Mouse (Mus musculus) 3134 (cell line): ENCODE results near the gene Spin4.

Experiments
- DNase-seq: peaks from one replicate; pipeline ENCODE4 v3.0.0-alpha.2; 2011; ENCODE audit warnings: low spot score; ENCODE audit not compliant: insufficient read length; ENCODE audit errors: extremely low read depth

Gene Spin4

DNA sequence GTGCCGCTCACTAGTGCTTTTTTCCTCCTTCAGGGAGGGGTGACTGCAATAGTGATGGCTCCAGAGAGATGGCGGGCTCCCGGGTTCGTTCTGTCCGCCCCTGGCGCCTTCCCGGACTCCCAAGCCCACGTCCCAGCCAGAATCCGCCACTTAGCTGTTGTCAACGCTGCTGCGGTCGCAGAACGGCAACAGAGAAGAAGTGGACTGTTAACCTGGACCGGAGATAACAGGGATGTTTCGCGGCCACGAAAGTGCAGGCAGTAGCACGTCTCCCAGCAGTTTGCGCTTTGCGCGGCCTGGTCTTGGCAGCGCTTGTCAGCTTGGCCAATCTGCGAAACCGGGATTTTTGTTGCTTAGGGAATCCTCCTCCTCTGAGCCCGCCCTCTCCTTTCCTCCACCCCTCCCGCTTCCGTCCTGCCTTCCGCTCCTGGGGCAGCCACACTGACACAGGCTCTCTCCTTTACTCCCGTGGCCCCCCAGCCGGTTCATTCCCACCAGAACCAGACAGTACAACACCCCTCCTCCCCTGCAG, at the start of gene Spin4:
Gene Spin4, minus strand, starts transcription at position 322 of the 532 bp plus-strand sequence.
- peak; percentile 87 for DNase-seq

DNA sequence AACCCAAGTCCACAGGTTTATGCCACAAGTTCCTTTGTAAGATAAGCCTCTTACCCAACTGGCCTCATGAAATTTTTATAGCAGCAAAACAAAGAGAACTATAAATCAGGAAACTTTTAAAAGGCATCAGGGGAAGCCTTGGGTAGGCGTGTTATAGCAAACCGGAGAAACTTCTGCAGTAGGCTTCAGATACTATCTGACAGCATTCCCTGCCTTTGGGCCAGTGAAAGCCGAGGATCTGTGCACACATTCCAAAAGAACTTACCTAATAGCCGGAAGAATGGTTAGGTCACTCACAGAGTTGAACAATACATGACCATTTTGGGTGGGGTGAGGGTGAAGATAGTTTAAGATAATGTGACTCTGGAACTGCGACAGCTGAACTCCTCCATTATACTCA, 1.4 kb upstream of the Spin4 start:
- no peak for DNase-seq

DNA sequence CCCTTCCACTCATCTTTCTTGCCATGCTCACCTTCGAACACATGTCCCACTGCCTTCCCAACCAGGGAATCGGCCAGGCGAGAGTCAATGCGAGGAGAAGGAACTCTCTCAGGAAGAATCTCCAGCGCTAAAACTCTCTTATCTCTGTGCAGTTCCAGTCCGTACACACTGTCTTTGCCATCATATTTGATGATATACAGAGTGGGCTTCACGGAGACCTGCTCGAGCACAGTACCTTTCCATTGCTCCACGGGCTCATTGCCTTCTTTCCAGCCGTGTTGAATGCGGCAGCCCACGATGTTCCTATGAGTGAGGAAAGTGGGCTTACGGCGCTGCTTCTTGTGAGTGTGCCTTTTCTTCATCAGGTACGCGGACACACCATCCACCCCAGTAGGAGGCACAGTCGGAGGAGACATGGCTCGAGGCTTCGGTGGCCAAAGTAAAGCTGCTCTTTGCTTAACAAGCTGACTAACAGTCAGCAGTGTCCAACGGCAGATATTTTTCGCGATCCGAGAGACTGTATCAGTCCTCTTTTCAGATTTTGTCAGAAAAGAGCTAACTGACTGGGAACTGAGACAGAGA, 612 bp downstream of the Spin4 start:
- DNase-seq, result peak; percentile 46

DNA sequence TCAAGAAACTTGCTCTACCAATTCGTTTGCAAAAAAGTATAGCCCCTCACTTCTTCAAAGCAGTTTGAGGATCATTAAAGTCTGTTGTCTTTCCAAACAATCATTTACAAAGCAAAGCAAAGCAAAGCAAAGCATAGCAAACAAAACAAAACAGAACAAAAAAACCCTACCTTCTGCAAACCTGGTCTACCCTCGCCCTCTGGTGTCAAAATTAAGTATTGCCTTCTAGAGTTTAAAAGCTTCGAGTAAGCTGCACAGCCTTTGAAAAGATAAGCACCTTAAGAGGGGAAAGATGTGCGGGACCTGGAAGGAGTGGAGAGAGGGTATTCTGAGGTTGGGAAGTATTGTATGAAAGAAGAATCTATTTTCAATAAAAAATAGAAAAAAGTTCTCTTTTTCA, 14.4 kb downstream of the Spin4 start:
- DNase-seq, result no peak

DNA sequence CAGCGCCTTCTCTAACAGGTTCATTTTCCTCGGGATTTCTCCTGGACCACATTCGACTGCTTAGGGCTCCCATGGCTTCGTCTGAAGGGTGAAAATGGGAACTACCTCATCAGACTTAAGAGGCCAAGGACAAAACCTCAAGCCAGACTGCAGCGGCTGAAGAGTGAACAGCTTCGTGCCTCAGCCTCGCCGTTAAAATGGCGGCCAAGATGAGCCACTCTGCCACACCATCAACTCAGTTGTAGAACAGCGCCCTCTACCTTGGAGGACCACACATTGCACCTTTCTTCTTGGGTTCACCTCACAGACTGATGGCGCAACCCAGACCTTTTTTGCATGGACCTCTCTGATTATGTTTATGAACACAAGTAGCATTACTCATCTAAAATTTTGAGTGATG, 27.6 kb downstream of the Spin4 start:
- no peak for DNase-seq

DNA sequence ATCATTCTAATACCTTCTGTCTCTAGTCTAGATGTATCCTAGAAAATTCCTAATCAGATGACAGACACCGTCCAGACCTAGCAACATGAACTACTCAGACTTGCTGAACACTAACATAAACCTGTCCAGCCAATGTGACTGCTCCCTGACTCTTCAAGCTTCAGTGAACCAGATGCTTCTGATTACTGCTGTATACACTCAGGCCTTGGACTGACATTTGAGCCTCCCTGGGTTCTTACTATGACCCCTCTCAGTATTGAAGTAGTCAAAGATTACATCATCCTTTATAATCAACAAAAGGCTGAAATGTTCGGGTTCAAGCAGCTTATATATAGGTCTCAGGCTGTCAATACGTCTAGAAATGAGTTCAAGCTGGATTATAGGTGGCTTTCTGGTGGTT, 32.4 kb downstream of the Spin4 start:
- no peak for DNase-seq

DNA sequence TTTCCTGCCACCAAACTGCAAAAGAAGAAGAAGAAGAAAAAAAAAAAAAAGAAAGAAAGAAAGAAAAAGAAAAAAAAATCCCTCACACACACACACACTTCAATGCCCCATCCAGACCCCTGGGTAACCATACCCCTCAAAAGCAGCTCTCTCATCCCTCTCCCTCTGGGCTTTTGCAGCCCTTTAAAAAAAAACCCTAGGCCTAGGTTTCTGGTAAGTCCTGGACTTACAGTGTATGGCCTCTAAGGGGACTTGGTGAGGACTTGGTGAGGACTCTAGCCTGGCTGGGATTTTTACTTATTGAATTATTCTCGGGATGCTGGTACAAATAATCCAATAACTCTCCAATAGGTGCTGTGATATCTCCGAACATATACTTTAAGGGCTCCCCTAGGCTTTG, 35.6 kb downstream of the Spin4 start:
- no peak for DNase-seq

DNA sequence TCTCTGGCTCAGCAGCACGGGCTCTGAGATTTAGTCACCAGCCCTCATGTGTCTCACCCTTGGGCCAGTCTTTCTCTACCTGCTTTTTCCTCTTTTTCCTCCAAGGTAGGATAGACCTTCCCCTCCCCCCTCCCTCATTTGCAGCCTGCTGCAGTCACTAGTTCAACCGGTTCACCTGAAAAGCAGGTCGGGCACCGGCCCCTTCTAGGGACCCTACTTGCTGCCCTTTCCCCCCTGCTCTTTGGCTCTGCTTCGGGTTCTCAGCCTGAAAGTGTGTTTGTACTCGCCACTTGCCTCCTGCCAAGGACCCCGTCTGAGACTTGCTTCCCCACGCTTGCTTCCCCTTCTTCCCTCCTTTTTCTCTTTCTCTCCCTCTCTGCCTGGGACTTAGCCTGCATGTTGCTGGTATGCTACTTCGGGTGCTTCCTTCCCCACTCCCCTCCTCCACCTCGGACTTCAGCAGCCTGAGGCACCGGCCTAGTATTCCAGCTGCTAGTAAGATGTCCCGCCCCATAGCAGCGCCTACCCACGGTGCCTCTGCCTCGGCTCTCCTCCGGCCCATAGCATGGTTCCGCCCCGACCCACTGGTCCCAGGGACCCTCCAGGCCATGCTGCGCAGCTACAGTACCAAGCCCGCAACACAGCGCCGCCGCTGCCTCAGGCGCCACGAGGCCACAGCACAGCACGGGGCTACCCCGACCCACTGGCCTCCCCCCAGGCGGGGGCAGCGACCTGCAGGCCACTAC, 36.2 kb downstream of the Spin4 start:
- no peak for DNase-seq
